23 mouse cellular contexts compared by ENCODE assay signal in the genomic region with DNA sequence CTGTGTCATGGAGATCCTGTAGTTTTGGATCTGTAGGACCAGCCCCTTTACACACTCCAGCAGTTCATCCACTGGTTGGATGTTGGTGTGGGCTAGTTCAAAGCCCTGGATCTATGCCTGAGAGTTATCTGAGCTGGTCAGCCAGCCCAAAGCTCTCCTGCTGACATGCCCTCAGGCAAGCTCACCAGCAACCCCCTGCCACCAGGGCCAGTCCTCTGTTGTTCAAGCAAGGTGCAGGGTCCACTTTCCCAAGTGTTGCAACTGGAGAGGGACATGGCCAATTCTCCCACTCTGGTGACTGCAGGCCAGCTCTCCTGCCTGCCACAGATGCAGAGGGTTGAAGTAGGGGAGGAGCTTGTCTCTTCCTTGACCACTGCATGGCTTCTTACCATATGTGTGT. TPM values are rescaled to one million over a fixed set of nuclear protein-coding genes. Genes with fewer than 3 reads are reported as not detected.
DNase-seq lines count a peak whose midpoint lies in the region; ATAC-seq and TF ChIP-seq lines count a peak whose summit lies in the region.
"Not testable (repeated sequence)": the region's sequence is repeated elsewhere in the genome, so short reads cannot be mapped to it uniquely, and the experiment has no call there.
"Had no signal": no experiment of that assay in that cellular context is flagged by ENCODE, and none has a peak within 500 bp of the region (broad histone marks: within the 10 kb centered on the region; RNA-seq: fewer than 3 reads in every experiment).

No protein-coding gene starts in this region.

- H3K27ac ChIP-seq in forebrain, embryonic 11.5 days (ENCODE audit: low read depth, low read length); liver, embryonic 12.5 days; liver, embryonic 14.5 days; liver, embryonic 16.5 days (ENCODE audit: low read length); stomach, embryonic 15.5 days: not testable (repeated sequence)
- H3K27ac ChIP-seq in liver, adult 2 months (replicated peaks; ENCODE audit: insufficient read depth, low read depth, low read length): peak overlapping the region; percentile 60

- DNase-seq in forebrain, embryonic 11.5 days (ENCODE audit: low spot score): peak; percentile 10
- DNase-seq in liver, adult 2 months (ENCODE audit: extremely low read depth, low read depth, low spot score): peak; percentile 95
- not testable (repeated sequence) for DNase-seq in liver, embryonic 14.5 days (ENCODE audit: low read depth in 3 of 3, low spot score in 3 of 3)

- TF ChIP-seq POLR2A in liver, adult 2 months (IDR thresholded peaks at IDR 0.05; ENCODE audit: extremely low read depth, insufficient read depth, low read length): not testable (repeated sequence)

- not testable (repeated sequence) for H3K4me3 ChIP-seq in forebrain, embryonic 11.5 days (ENCODE audit: low read depth, low read length); liver, adult 2 months (ENCODE audit: insufficient read depth, low read depth, low read length); liver, embryonic 12.5 days; liver, embryonic 14.5 days (ENCODE audit: insufficient read depth in 1 of 2, low read depth in 2 of 2, low read length in 2 of 2); liver, embryonic 16.5 days (ENCODE audit: low read depth, low read length); stomach, embryonic 15.5 days (replicated peaks)

- H3K4me2 ChIP-seq in forebrain, embryonic 11.5 days (ENCODE audit: low read depth, low read length, severe bottlenecking); liver, embryonic 12.5 days; liver, embryonic 14.5 days (ENCODE audit: low read depth); liver, embryonic 16.5 days (ENCODE audit: low read depth, low read length); stomach, embryonic 15.5 days: not testable (repeated sequence)

- not testable (repeated sequence) for H3K4me1 ChIP-seq in forebrain, embryonic 11.5 days (replicated peaks; ENCODE audit: control insufficient read depth, insufficient read depth, low read length); liver, embryonic 16.5 days (ENCODE audit: control insufficient read depth, low read depth, low read length); stomach, embryonic 15.5 days
- H3K4me1 ChIP-seq in liver, adult 2 months (ENCODE audit: control insufficient read depth, insufficient read depth, low read length): peaks cover 12% of the 10 kb centered on the region
- peaks cover 40% of the 10 kb centered on the region for H3K4me1 ChIP-seq in liver, embryonic 12.5 days
- H3K4me1 ChIP-seq in liver, embryonic 14.5 days (replicated peaks; ENCODE audit: control insufficient read depth in 2 of 2, insufficient read depth in 2 of 2, low read length in 1 of 2): peaks cover 5 to 22% of the 10 kb centered on the region in 2 experiments

- H3K9ac ChIP-seq in forebrain, embryonic 11.5 days (ENCODE audit: low read length); liver, adult 2 months (ENCODE audit: low read depth, low read length); liver, embryonic 12.5 days; liver, embryonic 14.5 days (replicated peaks); liver, embryonic 16.5 days (ENCODE audit: low read depth, low read length); stomach, embryonic 15.5 days: not testable (repeated sequence)

- ATAC-seq in forebrain, embryonic 11.5 days (replicated peaks; ENCODE audit: low FRiP score): not testable (repeated sequence)
- peak; percentile 55 for ATAC-seq in liver, embryonic 12.5 days
- peak; percentile 55 for ATAC-seq in liver, embryonic 14.5 days (ENCODE audit: insufficient read depth)
- ATAC-seq in liver, embryonic 16.5 days (ENCODE audit: low read depth): peak; percentile 78
- peak; percentile 34; the same call in 1 of the 2 replicates for ATAC-seq in stomach, embryonic 15.5 days (ENCODE audit: insufficient read depth, low FRiP score, low read depth)

- not testable (repeated sequence) for TF ChIP-seq EP300 in liver, embryonic 14.5 days (IDR thresholded peaks at IDR 0.05; ENCODE audit: low read depth)

- not testable (repeated sequence) for H3K9me3 ChIP-seq in forebrain, embryonic 11.5 days (ENCODE audit: control insufficient read depth, low read length); liver, embryonic 12.5 days (replicated peaks); liver, embryonic 14.5 days (ENCODE audit: control insufficient read depth, low read length); liver, embryonic 16.5 days (replicated peaks; ENCODE audit: control insufficient read depth, low read length); stomach, embryonic 15.5 days

- H3K27me3 ChIP-seq in forebrain, embryonic 11.5 days (ENCODE audit: control insufficient read depth, insufficient read depth, low read length); liver, adult 2 months (ENCODE audit: control insufficient read depth, insufficient read depth, low read length); liver, embryonic 12.5 days (replicated peaks); liver, embryonic 14.5 days (ENCODE audit: control insufficient read depth, insufficient read depth, low read length); liver, embryonic 16.5 days (ENCODE audit: control insufficient read depth, insufficient read depth, low read depth, low read length); stomach, embryonic 15.5 days (replicated peaks): not testable (repeated sequence)

- not testable (repeated sequence) for H3K36me3 ChIP-seq in forebrain, embryonic 11.5 days (ENCODE audit: control insufficient read depth, insufficient read depth, low read length); liver, adult 2 months (ENCODE audit: control insufficient read depth, insufficient read depth, low read length); liver, embryonic 16.5 days (ENCODE audit: control insufficient read depth, insufficient read depth); stomach, embryonic 15.5 days
- peaks cover 51% of the 10 kb centered on the region for H3K36me3 ChIP-seq in liver, embryonic 12.5 days
- peaks cover 11% of the 10 kb centered on the region for H3K36me3 ChIP-seq in liver, embryonic 14.5 days (replicated peaks; ENCODE audit: control insufficient read depth, insufficient read depth, low read depth)

- TF ChIP-seq CTCF in liver, adult 2 months (IDR thresholded peaks at IDR 0.05; ENCODE audit: low read depth, low read length): peak; percentile 27; the same call in 1 of the 2 replicates
- TF ChIP-seq CTCF in liver, embryonic 14.5 days (IDR thresholded peaks at IDR 0.05; ENCODE audit: low read depth): not testable (repeated sequence)

- H3K79me2 ChIP-seq in liver, adult 2 months (ENCODE audit: control insufficient read depth, insufficient read depth, low read length): not testable (repeated sequence)

RNA-seq across cellular contexts. Expression of a gene that starts 9.0 kb away (rescaled TPM):
- polyA plus RNA-seq in forebrain, embryonic 11.5 days (2014; fragmentation: Nextera tagmentation; extraction: Ambion mirVana): not detected in 2 replicates
- 0.18 TPM in 1 of 2 replicates, not detected in the other for total RNA-seq in liver, adult 2 months (2014; rRNA removed)
- 0.26 and 0.35 TPM in 2 replicates for polyA plus RNA-seq in liver, adult 2 months (2012; rRNA removed)
- polyA plus RNA-seq in liver, embryonic 12.5 days (2016; fragmentation: Nextera tagmentation; extraction: Ambion mirVana): 0.36 and 0.77 TPM in 2 replicates
- 0.22 and 0.23 TPM in 2 replicates for polyA plus RNA-seq in liver, embryonic 14.5 days (2012; rRNA removed)
- polyA plus RNA-seq in liver, embryonic 14.5 days (2014; fragmentation: Nextera tagmentation; extraction: Ambion mirVana): 0.63 and 0.93 TPM in 2 replicates
- polyA plus RNA-seq in liver, embryonic 16.5 days (2015; fragmentation: Nextera tagmentation; extraction: Ambion mirVana): 0.35 and 0.56 TPM in 2 replicates
- 0.17 and 0.22 TPM in 2 replicates for polyA plus RNA-seq in stomach, embryonic 15.5 days (2015; fragmentation: Nextera tagmentation; extraction: Ambion mirVana)
- total RNA-seq: CH12.LX, G1E had no signal
- polyA plus RNA-seq: activated CD4-positive, CD25-positive, alpha-beta regulatory T cell, adult 4 months; CD4-positive, CD25-positive, alpha-beta regulatory T cell, adult 4 months; embryonic facial prominence, embryonic 10.5 days; embryonic facial prominence, embryonic 12.5 days; embryonic facial prominence, embryonic 14.5 days; forebrain, embryonic 12.5 days; forebrain, embryonic 14.5 days; forebrain, embryonic 16.5 days; G1E; Patski had no signal

RNA-seq across cellular contexts. Expression of a gene that starts 18.0 kb away (rescaled TPM):
- 21.1 and 24.6 TPM in 2 replicates for polyA plus RNA-seq in forebrain, embryonic 11.5 days (2014; fragmentation: Nextera tagmentation; extraction: Ambion mirVana)
- total RNA-seq in liver, adult 2 months (2014; rRNA removed): 62.5 and 69.5 TPM in 2 replicates
- 28.6 and 39.5 TPM in 2 replicates for polyA plus RNA-seq in liver, adult 2 months (2012; rRNA removed)
- 71.2 and 76.7 TPM in 2 replicates for polyA plus RNA-seq in liver, embryonic 12.5 days (2016; fragmentation: Nextera tagmentation; extraction: Ambion mirVana)
- polyA plus RNA-seq in liver, embryonic 14.5 days (2012; rRNA removed): 29.4 and 41.3 TPM in 2 replicates
- polyA plus RNA-seq in liver, embryonic 14.5 days (2014; fragmentation: Nextera tagmentation; extraction: Ambion mirVana): 88.5 and 94.7 TPM in 2 replicates
- 101 and 109 TPM in 2 replicates for polyA plus RNA-seq in liver, embryonic 16.5 days (2015; fragmentation: Nextera tagmentation; extraction: Ambion mirVana)
- 31.2 and 33.4 TPM in 2 replicates for polyA plus RNA-seq in stomach, embryonic 15.5 days (2015; fragmentation: Nextera tagmentation; extraction: Ambion mirVana)

RNA-seq across cellular contexts. Expression of a gene that starts 43.9 kb away (rescaled TPM):
- polyA plus RNA-seq in forebrain, embryonic 11.5 days (2014; fragmentation: Nextera tagmentation; extraction: Ambion mirVana): 2.1 and 2.9 TPM in 2 replicates
- total RNA-seq in liver, adult 2 months (2014; rRNA removed): 9.5 and 20.7 TPM in 2 replicates
- 17.7 and 28.1 TPM in 2 replicates for polyA plus RNA-seq in liver, adult 2 months (2012; rRNA removed)
- polyA plus RNA-seq in liver, embryonic 12.5 days (2016; fragmentation: Nextera tagmentation; extraction: Ambion mirVana): 10.4 and 13.2 TPM in 2 replicates
- 9.3 and 12.2 TPM in 2 replicates for polyA plus RNA-seq in liver, embryonic 14.5 days (2012; rRNA removed)
- polyA plus RNA-seq in liver, embryonic 14.5 days (2014; fragmentation: Nextera tagmentation; extraction: Ambion mirVana): 14.3 and 16.6 TPM in 2 replicates
- polyA plus RNA-seq in liver, embryonic 16.5 days (2015; fragmentation: Nextera tagmentation; extraction: Ambion mirVana): 9.7 and 11.0 TPM in 2 replicates
- polyA plus RNA-seq in stomach, embryonic 15.5 days (2015; fragmentation: Nextera tagmentation; extraction: Ambion mirVana): 5.0 and 6.8 TPM in 2 replicates
- polyA plus RNA-seq: activated CD4-positive, CD25-positive, alpha-beta regulatory T cell, adult 4 months; G1E had no signal

RNA-seq across cellular contexts. Expression of a gene that starts 45.2 kb away (rescaled TPM):
- not detected in 2 replicates for polyA plus RNA-seq in forebrain, embryonic 11.5 days (2014; fragmentation: Nextera tagmentation; extraction: Ambion mirVana)
- not detected in 2 replicates for total RNA-seq in liver, adult 2 months (2014; rRNA removed)
- not detected in 2 replicates for polyA plus RNA-seq in liver, adult 2 months (2012; rRNA removed)
- not detected in 2 replicates for polyA plus RNA-seq in liver, embryonic 12.5 days (2016; fragmentation: Nextera tagmentation; extraction: Ambion mirVana)
- polyA plus RNA-seq in liver, embryonic 14.5 days (2012; rRNA removed): not detected in 2 replicates
- polyA plus RNA-seq in liver, embryonic 14.5 days (2014; fragmentation: Nextera tagmentation; extraction: Ambion mirVana): not detected in 2 replicates
- polyA plus RNA-seq in liver, embryonic 16.5 days (2015; fragmentation: Nextera tagmentation; extraction: Ambion mirVana): not detected in 2 replicates
- polyA plus RNA-seq in stomach, embryonic 15.5 days (2015; fragmentation: Nextera tagmentation; extraction: Ambion mirVana): not detected in 2 replicates
- total RNA-seq: adrenal gland, adult 18-20 months; adrenal gland, adult 8-10 months; adrenal gland, postnatal 14 days; adrenal gland, postnatal 36 days; CH12.LX; G1E had no signal
- polyA plus RNA-seq: activated CD4-positive, CD25-positive, alpha-beta regulatory T cell, adult 4 months; CD4-positive, CD25-positive, alpha-beta regulatory T cell, adult 4 months; cerebellum, adult 2 months; cortical plate, adult 2 months; embryonic facial prominence, embryonic 10.5 days; embryonic facial prominence, embryonic 12.5 days; embryonic facial prominence, embryonic 14.5 days; forebrain, embryonic 12.5 days; forebrain, embryonic 14.5 days; forebrain, embryonic 16.5 days; G1E; Patski had no signal

RNA-seq across cellular contexts. Expression of a gene that starts 47.9 kb away (rescaled TPM):
- polyA plus RNA-seq in forebrain, embryonic 11.5 days (2014; fragmentation: Nextera tagmentation; extraction: Ambion mirVana): not detected in 2 replicates
- total RNA-seq in liver, adult 2 months (2014; rRNA removed): 0.40 and 0.65 TPM in 2 replicates
- polyA plus RNA-seq in liver, adult 2 months (2012; rRNA removed): 0.11 TPM in 1 of 2 replicates, not detected in the other
- not detected in 2 replicates for polyA plus RNA-seq in liver, embryonic 12.5 days (2016; fragmentation: Nextera tagmentation; extraction: Ambion mirVana)
- polyA plus RNA-seq in liver, embryonic 14.5 days (2012; rRNA removed): 0.03 and 0.06 TPM in 2 replicates
- not detected in 2 replicates for polyA plus RNA-seq in liver, embryonic 14.5 days (2014; fragmentation: Nextera tagmentation; extraction: Ambion mirVana)
- polyA plus RNA-seq in liver, embryonic 16.5 days (2015; fragmentation: Nextera tagmentation; extraction: Ambion mirVana): 0.05 and 0.21 TPM in 2 replicates
- 0.10 TPM in 1 of 2 replicates, not detected in the other for polyA plus RNA-seq in stomach, embryonic 15.5 days (2015; fragmentation: Nextera tagmentation; extraction: Ambion mirVana)
- total RNA-seq: CH12.LX had no signal
- polyA plus RNA-seq: activated CD4-positive, CD25-positive, alpha-beta regulatory T cell, adult 4 months; embryonic facial prominence, embryonic 10.5 days; embryonic facial prominence, embryonic 12.5 days; embryonic facial prominence, embryonic 14.5 days; forebrain, embryonic 12.5 days; forebrain, embryonic 14.5 days; forebrain, embryonic 16.5 days; G1E; Patski had no signal
